Mouse (Mus musculus) right cerebral cortex, postnatal 4 days (tissue): ENCODE measurements at regions not wholly inside any gene's neighbourhood (a gene's known extent, or its start where the extent isn't known, plus 50 kb on each side); places are given as distances from the start of the nearest gene placed in this dataset.

Experiments used
- DNase-seq: peaks from one replicate; pipeline ENCODE4 v3.0.0-alpha.2; 2022

DNA sequence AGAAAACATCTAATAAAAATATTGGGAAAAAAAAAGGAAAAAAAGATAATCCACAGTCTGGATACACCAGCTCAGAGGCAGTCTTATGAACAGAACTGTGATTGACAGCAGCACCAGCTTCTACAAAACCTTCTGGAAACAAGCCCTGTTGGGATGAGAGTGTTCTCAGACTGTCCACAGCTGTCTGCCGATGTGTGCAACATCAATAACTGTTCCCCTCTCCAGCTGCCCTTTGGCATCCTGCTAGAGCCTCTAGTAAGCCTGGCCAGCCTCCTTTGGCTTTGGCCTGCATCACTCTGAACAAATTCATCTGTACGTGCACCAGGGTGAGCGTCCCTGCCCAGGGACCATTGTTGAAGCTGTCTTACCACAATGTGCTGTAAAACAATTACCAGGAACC lies 137.0 kb upstream of the Irs2 start:
- no peak for DNase-seq

DNA sequence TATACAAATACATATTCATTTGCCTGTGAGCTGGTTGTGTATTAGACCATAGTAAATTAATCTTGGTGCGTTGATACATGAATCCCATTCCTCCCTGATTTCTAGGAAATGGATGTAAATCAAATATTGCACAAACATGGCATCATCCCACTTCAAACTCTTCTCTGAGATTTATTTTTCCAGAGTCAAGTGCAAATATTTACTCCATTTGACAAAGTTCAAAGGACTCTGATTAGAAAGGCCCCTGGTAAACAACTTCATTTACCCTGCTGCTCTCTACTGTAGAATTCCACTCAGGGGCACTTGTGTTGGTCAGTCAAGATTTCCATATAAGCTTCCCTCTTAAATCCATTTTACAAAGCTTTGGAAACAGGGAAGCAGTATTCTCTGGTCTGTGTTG lies 132.3 kb upstream of the Irs2 start:
- DNase-seq = no peak

DNA sequence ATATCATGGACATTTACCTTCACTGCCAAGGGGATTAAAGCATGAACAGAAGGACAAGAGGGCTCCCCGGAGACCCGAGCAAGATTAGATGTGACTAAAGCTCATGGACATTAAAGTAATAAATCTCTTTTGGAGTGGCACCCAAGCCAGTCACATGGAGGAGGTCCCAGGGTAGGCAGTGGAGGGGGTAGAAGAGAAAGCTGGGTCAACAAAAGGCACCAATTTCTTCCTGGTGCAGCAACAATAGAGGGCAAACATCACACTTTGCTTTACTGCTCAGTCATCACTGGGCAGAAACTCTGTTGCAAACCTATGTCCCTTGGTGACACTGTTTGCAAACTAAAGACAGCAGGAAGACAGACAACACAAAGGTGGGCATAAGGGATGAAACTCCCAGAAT lies 131.0 kb upstream of the Irs2 start:
- no peak for DNase-seq

DNA sequence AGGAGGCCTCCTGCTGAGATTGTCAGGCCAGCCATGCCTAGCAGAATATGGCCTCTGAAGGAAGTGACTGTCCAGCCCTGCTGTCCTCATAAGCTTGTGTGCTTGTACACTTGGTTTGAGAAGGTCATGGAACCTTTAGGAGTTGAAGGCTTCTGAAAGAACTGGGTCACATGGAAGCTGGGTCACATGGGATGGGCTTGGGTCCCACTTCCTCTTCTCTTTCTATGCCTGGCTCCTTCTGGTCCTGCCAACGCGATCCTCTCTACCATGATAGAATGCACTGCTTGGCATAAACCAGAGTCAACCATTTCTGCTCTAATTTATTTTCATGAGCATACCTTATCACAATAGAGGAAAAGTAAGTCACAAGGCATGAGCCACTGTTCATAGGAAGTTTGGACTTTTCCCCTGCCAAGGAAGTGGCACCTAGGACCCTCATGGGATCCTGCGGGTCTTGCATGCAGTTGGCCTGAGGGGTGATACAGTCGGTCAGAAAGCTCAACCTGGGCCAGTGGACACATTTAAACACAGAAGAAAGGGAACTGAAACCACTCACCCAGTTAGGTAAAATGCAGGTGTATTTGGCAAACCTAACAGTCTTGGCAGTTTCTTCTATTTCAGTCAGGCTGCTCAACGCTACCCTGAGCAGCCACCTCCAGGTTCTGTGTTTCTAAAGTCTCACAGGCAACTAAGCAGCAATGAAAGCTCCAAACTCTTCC lies 130.2 kb upstream of the Irs2 start:
- DNase-seq = no peak

DNA sequence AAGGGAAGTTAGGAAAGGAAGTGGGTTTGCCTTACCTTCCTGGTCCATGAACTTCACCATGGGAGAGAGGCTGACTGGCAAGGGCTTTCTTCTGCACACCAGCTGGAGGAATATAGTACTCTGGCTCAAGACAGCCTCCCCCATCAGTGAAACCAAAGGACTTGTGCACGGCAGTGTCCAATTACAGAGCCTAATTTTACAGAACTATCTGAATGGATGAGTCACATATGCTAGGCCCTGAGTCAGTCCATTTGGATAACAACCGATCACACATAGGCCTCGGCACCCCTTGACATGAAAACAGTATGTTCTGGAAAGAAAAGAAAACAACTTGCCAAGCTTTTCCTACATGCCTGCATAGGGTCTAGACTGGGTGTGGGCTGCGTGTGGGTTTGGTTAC lies 128.3 kb upstream of the Irs2 start:
- DNase-seq = no peak

DNA sequence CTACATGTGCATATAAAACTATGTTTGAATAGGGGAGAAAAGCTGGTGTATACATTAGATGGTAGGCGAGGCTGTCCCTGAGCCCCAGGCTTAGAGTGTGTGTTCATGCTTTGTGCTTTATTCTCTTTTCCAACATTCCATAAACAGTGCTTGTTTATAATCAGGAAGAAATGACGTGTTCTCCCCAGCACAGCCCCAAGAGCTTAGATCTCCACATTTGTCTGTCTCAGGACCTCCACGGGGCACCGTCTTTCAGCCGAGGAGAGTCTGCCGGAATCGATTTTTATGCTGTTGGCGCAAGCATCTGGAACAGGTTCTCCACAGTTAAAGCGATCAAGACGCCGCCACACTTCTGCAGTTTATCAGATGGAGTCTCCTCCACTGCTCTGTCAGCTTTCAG lies 126.9 kb upstream of the Irs2 start:
- no peak for DNase-seq

DNA sequence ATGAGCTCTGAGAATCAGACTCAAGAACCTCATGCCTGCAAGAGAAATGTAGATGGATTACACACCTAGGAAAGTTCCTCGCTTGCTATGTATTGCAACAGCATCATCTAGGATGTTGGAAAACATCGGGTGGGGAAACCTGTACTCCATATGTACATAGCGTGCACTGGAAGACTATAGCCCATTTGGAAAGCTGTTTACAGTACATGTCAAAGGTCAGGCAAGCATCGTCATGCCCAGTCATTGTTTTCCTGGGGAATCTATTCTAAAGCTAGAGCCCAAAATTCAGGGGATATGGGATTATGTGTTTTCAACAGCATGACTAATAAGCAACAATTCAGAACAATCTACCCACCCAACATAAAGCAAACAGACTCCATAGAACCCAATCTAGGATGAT lies 126.3 kb upstream of the Irs2 start:
- no peak for DNase-seq

DNA sequence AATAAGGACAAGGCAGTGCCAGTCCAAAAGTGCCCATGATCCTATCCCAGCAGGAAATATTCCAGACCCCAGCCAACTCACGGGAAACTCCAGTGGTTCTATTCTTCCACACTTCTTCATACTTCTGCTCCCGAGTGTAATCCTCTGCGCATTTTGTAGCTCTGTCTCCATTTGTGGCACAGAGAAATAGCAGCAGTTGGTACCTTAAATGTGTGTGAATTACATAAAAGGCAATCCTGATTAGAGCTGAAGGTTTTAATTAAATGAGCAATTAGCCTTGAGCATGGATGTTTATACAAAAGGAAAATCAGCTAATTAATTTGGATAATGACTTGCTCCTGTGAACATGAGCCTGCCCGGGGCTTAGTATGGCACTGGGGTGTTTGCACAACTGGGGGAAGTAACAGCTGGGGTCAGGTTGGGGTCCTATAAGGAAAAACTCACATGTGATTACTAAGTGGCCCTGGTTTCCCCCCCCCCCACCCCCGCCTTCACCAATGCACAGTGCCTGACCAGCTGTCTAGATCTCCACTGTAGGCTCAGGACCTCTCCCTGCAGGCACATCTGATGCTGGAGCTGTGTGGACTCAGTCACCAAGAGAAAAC lies 110.9 kb upstream of the Irs2 start:
- DNase-seq = no peak

DNA sequence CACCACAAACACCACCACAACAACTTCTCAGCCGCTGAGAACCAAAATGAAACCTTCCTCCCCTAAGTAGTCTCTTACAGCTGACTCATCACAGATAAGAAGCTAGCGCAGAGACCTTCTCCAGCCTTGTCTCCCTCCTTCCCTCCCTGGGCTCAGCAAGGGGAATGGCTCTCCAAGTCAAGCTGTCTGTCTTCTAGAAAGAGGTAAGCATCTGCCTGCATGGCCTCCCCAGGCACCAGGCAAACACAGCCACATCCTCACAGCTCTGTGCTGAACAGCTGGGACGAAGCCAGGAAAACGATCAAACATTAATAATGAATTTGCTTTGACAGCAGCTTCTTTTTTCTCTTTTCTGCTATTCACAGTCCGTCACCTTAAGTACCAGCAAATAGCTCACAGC lies 108.3 kb upstream of the Irs2 start:
- peak; percentile 11 for DNase-seq

DNA sequence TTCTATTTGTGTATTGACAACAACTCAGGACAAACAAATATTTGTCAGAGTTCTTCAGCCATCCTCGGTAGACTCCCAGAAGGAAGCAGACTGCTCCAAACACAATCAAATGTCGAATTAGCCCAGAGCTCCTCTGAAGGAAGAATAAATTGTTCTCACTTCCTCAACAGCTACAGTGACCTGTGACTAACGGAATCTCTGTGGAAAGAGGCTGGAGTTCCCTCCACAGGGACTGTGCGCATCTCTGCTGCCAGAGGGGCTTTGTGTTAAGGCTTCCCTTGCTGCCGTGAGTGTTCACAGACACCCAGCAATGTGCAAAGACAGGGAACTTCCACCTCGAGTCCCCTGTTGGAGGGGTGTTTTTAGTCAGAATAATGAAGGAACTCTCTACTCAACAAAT lies 107.0 kb upstream of the Irs2 start:
- DNase-seq = no peak

DNA sequence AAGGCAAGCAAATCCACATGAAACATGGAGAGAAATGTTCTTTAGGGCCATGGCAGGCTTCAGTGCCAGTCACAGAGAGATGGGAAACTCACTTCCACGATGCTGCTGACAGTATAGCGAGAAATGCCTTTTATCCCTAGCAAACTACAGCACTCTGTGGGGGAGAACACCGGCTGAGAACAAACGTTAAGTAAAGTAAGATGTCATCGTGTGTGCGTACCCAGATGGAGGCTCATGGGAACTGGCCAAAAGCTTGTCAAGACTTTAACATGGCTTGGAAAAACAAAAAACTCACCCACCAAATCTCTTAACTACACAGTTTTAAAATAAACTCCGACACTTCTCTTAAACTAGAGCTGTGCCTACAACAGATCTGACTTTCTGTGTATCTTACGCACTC lies 106.3 kb upstream of the Irs2 start:
- peak; percentile 49 for DNase-seq

DNA sequence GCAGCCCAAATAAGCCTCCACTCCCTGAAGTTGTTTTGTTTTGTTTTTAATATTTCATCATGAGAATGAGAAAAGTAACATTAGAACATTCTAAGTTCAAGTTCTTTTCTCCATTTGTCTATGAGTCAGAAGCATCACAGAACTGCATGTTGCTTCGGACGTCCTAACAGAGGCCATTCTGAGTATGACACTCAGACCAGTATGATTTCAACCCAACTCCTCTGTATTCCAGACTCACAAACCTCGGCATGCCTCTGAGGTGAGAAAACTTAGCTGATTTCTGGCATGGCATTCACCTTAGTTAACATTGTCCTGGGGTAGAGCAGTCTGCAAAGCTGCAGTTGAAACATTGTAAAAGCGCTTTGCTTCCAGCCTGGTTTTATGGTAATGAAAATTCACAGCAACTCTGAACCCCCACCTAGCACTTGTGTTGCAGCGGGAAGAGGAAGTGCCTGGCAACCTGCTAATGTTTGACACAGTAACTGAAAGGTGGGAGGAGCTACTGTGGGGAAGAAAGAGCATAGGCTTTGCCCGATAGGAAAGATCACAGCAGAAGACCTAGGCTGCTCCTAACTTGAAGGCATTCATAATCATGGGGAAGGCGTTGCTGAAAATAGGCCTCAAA lies 104.8 kb upstream of the Irs2 start:
- DNase-seq = no peak

DNA sequence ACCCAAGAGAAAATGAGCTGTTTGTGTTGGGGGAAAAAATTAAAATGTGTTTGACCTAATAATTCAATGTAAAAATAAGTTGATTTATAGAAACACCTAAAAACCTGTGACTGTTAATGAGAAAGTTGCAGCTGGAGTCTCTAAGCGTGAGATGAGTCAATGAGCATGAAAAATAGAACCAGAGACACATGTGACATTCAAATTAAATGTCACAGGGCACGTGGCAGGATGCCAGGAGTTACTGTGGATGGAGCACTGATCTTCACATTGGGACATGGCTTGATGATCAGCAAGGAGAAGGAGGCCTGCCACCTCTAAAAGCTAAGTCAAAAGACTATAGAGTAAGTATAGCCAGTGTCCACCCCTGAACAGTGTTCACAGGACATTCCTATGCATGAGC lies 103.7 kb upstream of the Irs2 start:
- DNase-seq = no peak

DNA sequence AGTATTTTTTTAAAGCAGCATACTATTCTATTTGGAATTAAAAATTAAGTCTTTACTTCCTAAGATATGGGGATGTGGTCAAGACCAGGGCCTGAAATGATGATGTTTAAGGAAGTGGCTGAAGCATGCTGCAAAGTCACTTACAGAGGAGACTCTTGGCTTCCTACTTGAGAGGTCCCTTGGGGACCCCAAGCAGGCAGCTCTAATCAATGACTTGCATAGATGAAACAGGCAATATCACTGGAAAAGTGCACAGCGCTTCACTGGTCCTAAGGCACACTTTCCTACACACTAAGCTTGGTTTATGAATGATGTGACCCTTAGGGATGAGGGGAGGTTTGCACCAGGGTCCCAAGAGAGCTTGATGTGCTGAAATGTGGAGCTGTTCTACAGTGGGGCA lies 99.2 kb upstream of the Irs2 start:
- DNase-seq = no peak

DNA sequence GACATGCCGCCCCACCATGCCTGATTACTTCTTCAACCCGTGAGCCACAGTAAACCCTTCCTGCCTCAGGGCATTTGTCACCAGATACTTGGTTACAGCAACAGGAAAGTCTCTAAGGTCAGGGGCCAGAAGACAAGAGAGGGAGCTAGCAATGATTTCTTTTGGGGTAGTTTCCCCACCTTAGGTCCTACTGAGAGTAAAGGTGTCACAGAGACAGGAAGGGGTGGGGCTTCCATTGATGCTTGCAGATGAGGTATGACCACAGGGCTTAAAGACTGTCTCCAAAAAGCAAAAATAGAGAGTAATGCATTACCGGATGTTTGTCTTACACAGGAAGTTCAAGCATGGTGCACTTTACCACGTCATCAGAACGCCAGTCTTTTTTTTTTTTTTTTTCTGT lies 98.8 kb upstream of the Irs2 start:
- no peak for DNase-seq

DNA sequence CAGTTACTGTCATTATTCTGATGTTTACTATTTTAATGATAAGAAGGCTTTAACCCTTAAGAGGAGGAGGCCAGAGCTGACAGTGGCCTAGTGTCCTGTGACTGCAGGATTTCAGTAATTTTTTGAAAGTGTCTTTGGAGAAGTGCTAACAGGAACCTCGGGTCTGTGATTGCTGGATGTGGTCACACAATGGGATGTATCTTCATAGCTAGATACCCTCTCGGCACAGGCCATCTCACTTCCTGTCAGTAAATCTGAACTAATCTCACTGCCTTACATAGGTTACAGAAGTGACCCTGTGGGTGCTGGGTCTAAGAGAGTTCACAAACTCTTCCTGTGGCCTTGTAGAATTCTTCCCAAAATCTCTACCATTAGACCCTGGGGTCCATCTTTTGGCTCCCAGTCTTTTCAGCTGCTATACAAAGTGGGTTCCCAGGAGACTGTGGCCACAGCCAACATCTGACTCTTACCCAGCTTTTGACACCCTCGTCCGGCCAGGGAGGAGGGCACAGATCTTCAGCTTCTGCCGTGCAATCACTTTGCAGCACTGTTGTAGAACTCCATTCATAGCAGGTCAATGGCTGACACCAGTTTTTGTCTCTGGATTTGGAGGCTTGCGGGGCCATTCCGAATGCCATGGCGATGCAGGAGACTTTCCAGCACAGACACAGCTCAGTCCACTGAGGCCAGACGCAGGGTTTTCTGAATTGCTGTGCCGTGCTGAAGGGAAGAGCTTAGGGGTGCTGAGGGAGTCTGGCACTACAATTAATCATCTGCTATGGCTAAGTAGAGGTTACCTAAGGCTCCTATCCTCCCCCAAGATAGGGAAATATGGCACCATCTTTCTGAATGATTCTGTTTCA lies 95.7 kb upstream of the Irs2 start:
- DNase-seq = no peak

DNA sequence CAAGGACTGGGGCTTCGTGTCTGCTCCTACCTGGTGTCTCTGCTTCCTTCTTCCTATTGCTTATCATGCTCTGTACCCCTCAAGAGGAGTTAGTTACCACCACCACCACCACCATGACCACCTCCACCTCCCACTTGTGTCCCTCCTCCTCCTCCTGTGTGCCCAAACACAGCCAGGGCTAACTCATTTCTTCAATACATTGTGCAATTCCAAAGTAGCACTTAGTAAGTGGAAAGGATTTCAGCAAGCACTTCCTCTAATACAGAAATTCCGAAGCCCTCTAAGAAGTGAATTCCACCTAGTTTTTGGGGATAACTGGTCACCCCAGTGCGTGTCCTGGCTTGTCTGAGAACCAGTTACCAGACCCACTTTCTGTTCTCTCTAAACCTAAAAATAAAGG lies 92.1 kb upstream of the Irs2 start:
- no peak for DNase-seq

DNA sequence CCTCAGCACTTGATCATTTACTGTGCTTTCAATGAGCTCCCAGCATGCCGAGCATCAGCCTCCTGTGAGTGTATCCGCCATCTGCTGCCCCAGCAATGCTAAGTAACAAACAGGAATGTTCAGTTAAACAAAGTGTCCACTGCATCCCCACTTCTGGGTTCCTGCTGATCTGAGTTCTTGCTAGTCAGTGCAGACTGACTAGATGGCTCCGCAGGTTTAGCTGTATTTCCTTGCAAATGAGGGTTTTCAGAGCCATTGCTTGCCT lies 91.3 kb upstream of the Irs2 start:
- DNase-seq = no peak

DNA sequence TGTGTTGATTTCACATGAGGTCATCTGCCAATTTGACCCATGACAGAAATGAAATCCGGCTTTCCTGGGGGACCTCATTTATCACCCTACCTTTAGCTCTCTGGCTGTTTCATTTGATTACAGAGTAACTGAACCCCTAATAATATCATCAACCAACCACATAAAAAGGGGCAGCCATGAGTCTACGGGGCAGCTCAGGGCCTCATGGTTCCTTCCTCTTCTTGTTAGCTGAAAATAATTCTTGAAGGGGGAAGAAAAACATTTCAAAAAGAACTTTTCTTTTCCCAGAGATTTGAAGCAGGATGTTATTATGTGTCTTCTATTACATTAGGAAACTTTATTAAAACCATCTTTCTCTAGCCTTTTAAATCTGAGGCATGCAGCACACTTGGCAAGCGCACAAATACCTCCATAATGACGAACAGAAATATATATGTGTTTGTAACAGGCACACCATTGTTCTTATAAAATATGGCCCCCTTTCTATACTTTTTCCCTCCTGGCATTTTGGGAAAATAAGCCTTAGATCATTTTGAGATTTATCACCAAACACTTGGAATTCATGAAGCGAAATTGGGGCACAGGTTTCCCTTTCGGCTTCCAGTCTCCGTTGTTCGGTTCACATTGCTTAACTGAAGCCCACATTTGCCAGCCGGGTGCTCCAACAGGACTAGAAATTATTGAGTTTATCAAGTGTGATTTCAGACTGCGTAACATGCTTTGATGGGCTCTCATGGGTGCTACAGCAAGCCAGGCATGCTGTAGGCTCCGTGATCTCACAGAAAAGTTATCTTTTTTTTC lies 90.7 kb upstream of the Irs2 start:
- DNase-seq = no peak

DNA sequence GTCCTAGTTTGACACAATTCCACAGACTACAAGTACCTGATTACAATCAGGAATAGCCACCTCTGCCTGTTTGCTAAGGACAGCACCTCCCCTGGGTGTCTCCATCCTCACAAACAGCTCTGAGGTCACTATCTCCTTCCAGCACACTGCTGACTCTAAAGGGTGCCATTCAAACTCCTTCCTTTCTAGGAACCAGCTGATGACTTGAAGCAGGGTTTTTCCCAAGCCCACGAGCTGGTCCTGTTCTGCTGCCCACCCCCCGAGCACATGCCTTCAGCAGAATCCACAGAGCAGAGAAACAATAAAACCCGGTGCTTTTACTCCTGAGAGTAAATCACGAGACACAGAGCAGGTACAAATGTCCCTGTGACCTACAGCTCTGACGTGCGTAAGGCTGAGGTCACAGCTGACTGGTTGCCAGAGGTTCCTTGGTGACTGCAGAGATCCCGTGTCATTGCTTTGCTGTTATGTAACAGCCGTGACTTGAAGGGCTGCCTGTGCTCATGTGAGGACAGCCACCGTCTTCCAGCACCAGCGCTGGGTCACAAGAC lies 90.0 kb upstream of the Irs2 start:
- DNase-seq = no peak

DNA sequence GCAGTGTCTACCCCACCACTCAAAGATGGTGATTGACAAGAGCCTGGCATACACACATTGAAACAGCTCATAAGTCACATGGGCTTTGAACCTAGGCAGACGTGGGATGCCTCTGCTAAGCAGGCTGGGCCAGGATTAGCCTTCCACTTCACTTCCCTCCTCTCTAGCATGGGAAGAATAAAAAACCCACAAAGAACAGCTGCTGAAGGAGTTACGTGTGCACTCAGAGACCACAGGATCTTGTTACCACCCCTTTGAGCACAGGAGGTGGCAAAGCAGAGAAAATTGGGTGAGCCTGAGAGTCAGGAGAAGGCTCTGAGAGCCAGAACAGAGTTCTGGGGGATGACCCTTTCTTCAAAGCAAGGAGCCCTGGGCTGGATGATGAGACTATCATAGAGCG lies 89.6 kb upstream of the Irs2 start:
- no peak for DNase-seq

DNA sequence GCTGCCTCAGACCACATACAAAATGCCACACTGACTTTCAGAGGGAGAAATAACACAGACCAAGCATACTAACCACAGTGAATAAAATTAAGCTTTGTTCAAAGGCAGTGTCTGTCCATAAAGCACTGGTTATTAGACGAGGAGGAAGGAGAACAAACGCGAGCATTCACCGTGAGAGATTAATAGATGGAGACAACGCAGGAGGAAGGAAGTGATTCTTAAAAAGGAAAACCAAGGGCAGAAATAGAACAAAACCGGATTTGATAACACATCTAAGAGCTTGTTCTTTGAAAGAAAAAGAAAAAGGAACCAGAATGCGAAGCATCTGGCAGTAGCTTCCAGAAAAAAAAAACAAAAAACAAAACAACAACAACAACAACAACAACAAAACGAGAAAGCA lies 86.3 kb upstream of the Irs2 start:
- DNase-seq = no peak

DNA sequence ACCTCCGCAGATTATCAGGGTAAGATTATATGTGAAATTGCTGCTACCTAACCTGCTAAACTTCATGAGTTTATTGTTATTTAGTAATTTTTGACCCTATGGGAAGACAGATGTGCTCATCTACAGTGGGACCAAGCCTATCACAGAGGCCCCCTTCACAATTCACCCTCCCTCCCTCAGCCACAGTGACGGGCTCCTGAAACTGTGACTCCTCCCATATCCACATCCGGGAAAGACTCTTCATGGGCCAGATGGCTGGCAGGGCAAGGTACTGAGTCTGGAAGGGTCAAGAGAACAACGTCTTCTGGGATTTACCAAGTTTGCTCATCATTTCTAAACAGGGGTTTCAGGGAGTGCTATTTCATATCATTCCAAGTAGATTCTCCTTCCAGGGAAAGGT lies 84.1 kb upstream of the Irs2 start:
- no peak for DNase-seq
